Mouse (Mus musculus) olfactory bulb, adult 2 months (tissue): Measurements from ENCODE around the gene Scamp5. TPM values are rescaled to one million over a fixed set of nuclear protein-coding genes. Genes with fewer than 3 reads are reported as not detected.
"Not testable (repeated sequence)": the region's sequence is repeated elsewhere in the genome, so short reads cannot be mapped to it uniquely, and the experiment has no call there.

Source experiments
- H3K27ac ChIP-seq: fragments of 200-500 bp; 2 replicates; pipeline ENCODE4 v1.5.1; 2012; ENCODE audit warnings: low read depth, low read length; ENCODE audit not compliant: insufficient read depth
- H3K4me1 ChIP-seq: fragments of 200-500 bp; 2 replicates; pipeline ENCODE4 v1.6.1; 2012; ENCODE audit warnings: low read length; ENCODE audit not compliant: control insufficient read depth, insufficient read depth
- H3K4me3 ChIP-seq: fragments of 200-500 bp; 2 replicates; pipeline ENCODE4 v1.5.1; 2012; ENCODE audit warnings: mild to moderate bottlenecking, low read depth, low read length, moderate library complexity; ENCODE audit not compliant: insufficient read depth
- CTCF ChIP-seq: fragments of 200-500 bp; IDR thresholded peaks from 2 replicates; pipeline ENCODE4 v1.5.1; 2012; ENCODE audit warnings: low read depth, mild to moderate bottlenecking, low read length, moderate library complexity; ENCODE audit not compliant: insufficient read depth
- POLR2A ChIP-seq: fragments of 200-500 bp; IDR thresholded peaks from 2 replicates; pipeline ENCODE4 v1.6.1; 2012; ENCODE audit warnings: mild to moderate bottlenecking, low read depth, low read length, moderate library complexity; ENCODE audit not compliant: insufficient read depth
- WGBS: fragments of 180-500 bp; shearing (Covaris S2); methylation state at CpG from one replicate; pipeline ENCODE4 v1.1.7; 2018; 5-methylcytosine and 5-hydroxymethylcytosine counted together
- polyA plus RNA-seq: library from polyadenylated mRNA; stranded (reverse); fragments of >200 nt; gene quantifications from 2 replicates; pipeline ENCODE4 v1.2.4, GENCODE M21; 2012; ENCODE audit warnings: low replicate concordance; ENCODE audit not compliant: missing spikeins, insufficient read depth, insufficient read length

The Scamp5 gene
- polyA plus RNA-seq, 1 experiment = not detected

DNA sequence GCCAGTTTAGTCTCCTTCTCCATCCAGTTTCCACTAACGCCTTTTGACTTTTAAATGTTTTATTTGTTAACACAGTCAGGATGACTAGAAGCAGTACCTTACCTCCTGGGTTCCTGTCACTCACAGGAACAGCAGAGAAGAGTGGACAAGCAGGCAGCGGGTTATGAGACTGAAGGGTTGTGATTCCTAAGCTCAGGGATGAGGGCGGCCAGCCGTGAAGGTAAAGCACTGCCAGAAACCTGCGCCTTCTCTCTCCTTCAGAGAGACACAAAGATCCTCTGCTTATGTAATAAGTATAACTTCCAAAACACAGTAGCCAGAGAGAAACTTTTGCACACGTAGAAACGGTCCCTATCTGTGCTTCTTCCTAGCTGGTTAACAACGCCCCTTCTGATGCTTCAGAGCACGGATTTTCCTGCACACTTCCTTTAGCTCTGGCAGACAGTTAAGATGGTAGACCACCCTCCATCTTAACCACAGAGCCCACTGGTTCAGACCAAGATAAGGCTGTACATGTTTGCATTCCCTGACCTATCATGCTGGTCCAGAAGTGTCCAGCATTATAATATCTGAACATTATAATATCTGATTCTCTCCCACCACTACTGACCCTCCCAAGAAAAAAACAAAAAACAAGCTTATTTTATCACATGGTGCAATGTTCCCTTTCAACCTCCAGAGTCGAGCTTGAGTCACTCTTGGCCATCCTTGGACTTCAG lies 29.8 kb downstream of the Scamp5 start:
- Histone ChIP-seq H3K4me3 (no peak overlapping the region), H3K27ac (no peak overlapping the region), H3K4me1 (peaks cover 6% of the 10 kb centered on the region)
- TF ChIP-seq CTCF (no peak), POLR2A (no peak)
- 84% methylated on average over 10 of the region's 10 CpGs for whole genome bisulfite sequencing

GRCm38 (mm10) chr9:57436166-57436565 lies 31.7 kb downstream of the Scamp5 start:
- TF ChIP-seq CTCF (no peak), POLR2A (no peak)
- Histone ChIP-seq H3K4me3 (no peak overlapping the region), H3K4me1 (peaks cover 10% of the 10 kb centered on the region), H3K27ac (no peak overlapping the region)
- 87% methylated on average over 5 of the region's 5 CpGs for WGBS

DNA sequence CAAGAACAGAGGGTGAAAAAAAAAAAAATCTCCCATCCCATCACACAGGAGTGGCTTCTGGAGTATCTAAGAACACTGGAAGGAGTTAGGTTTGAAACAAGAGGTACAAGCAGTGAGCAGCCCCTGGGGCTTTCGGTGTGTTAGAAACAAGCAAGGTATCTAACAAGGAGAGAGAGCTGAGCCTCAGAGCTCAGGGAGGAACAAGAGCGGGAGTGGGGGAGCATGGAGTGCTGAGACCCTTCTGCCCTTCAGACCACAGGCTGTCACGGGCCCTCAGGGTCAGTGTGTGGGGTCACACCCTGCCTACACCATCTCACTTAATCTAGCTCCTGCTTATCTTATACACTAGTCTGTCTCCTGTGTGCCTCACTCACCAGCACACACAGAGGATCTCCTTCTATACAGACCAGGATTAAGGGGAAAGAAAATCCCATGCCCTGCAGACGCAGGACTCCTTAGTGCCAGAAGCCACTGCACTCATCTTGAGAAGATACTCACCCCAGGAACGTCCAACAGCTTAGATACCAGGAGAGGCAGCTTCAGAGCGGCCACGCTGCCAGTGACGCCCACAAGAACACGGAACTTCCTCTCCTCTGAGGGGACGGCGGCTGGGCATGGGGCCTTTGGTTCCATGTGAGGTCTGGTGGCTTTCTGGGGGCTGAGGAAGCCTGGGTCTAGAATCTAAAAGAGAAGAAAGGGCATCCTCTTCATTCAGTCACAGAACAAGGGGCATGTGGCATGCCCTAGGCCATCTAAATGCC lies 33.3 kb downstream of the Scamp5 start:
- peaks cover 10% of the 10 kb centered on the region for H3K4me1 ChIP-seq
- no peak overlapping the region for H3K27ac ChIP-seq
- 93% methylated on average over 11 of the region's 11 CpGs for WGBS
- H3K4me3 ChIP-seq = no peak overlapping the region
- TF ChIP-seq CTCF (no peak), POLR2A (no peak)

DNA sequence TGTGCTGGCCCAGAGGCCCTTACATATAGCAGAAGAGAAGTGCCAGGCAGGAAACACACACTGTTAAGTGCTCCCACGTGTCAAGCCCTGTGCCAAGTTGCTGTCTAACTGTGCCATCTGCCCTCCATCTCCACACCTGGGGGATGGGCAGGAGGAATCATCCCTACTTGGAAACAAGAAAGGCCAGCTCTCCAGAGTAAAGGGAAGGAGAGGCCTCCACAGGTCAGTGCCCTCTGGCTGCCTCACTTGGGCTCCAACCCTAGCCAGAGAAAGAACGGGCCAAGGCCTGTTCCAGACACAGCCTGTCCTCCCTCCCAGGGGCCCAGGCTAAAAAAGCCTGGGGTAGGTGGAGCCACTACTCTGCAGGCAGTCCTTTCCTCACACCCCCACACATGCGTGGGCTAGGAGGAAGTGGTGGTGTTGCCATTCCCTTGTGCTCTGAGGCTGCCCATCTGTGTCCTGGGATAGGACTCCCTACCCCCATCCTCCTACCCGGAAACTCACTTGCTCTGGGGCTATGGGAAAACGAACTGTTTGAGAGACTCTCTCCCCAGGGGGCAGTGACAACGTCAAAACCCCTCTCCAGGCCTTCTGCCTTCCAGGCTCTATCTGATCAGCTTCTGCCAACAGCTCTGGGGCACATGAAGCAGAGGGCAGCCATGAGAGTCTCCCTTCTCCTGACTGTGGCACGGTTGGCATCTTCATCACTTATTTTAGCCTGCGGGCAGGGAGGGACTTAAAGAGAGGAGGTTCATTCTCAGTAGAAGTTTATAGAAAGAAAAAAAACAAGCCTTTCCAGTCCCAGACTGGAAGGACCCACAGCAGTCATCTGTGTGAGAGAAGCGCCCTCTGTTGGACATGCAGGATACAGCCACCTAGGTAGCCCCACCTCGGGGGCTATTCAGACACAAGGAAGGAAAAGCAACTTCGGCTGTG lies 34.5 kb downstream of the Scamp5 start:
- H3K27ac ChIP-seq = no peak overlapping the region
- TF ChIP-seq CTCF = peak; percentile 51; the same call in 1 of the 2 replicates
- TF ChIP-seq POLR2A = no peak
- H3K4me3 ChIP-seq = no peak overlapping the region
- WGBS = 14% methylated on average over 11 of the region's 11 CpGs
- peaks cover 10% of the 10 kb centered on the region for H3K4me1 ChIP-seq

DNA sequence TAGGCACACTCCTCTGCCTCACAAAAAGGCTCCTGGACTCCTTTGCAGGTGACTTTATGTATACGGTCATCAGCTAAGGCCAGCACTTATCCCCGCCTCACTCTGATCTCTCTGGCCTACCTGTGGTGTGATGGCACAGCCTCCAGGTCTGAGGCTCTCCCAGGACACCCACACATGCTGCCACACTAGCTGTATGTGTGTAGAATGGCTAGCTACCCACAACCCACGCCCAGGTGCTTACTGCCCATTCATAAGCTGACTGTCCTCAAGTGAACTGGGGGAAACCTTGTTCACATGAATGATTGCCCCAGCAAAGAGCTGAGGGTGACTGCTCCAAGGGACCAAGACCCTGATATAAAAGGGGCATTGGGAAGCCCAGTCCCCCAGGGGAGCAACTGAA lies 35.4 kb downstream of the Scamp5 start:
- TF ChIP-seq POLR2A (no peak), CTCF (no peak)
- Histone ChIP-seq H3K4me1 (peaks cover 10% of the 10 kb centered on the region), H3K27ac (no peak overlapping the region), H3K4me3 (no peak overlapping the region)
- 87% methylated on average over 3 of the region's 3 CpGs for WGBS

DNA sequence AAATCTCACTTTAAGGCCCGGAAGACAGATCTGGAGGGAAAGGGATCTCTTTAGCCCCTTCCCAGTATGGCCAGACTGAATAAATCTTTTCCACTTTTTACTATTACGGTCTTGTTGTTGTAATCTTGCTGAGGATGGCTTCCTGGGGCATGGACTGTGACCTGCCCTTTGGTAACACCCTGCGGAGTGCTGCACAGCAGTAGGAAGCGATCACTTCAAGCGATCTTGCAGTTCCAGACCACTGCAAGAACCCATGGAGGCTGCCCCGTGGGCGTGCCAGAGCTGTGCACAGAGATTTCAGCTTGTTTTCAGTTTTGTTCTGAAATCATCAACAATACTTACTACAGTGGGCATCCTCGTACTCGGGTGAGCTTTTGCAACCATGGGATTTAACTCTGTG lies 36.7 kb downstream of the Scamp5 start:
- Histone ChIP-seq H3K4me3 (no peak overlapping the region), H3K4me1 (peaks cover 10% of the 10 kb centered on the region), H3K27ac (no peak overlapping the region)
- TF ChIP-seq CTCF = no peak
- TF ChIP-seq POLR2A = no peak
- 47% methylated on average over 9 of the region's 9 CpGs for WGBS

- Histone ChIP-seq H3K4me1 (peaks cover 11% of the 10 kb centered on the region), H3K27ac (no peak overlapping the region), H3K4me3 (no peak overlapping the region)
- 52% methylated on average over 4 of the region's 4 CpGs for WGBS
- no peak for TF ChIP-seq POLR2A
- no peak for TF ChIP-seq CTCF
Measured at GRCm38 (mm10) chr9:57428391-57428790, 39.5 kb downstream of the Scamp5 start.

DNA sequence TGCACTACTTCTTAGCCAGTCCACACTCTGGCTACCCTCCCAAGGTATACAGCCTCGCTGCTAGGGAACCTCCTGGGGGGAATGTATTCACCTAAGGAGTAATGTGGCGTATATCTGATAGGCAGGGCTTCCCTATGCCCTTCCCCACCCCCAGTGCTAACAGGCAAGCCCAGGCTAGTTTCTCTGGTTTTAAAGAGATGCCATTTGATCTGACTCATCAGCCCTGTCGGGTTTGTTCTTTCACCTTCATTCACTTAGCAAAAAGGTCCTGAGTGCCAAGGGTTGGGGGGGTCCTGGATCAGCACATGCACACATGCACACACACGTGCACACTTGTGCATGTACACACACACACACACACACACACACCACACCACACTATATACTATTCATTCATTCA lies 39.9 kb downstream of the Scamp5 start:
- Histone ChIP-seq H3K27ac (no peak overlapping the region), H3K4me3 (no peak overlapping the region), H3K4me1 (peaks cover 6% of the 10 kb centered on the region)
- 81% methylated on average over 4 of the region's 4 CpGs for WGBS
- TF ChIP-seq POLR2A = no peak
- TF ChIP-seq CTCF = no peak

DNA sequence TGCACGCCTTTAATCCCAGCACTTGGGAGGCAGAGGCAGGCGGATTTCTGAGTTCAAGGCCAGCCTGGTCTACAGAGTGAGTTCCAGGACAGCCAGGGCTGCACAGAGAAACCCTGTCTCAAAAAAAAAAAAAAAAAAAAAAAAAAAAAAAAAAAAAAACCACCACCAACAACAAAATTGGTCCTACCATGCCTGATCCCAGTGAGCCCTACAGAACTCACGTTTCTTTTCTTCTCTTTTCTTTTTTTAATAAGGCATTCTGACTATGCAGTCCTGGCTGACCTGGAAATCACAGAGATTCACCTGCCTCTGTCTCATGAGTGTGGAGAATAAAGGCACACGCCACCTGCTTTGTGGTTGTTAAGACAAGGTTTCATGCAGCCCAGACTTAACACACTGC lies 40.7 kb downstream of the Scamp5 start:
- not testable (repeated sequence) for H3K4me1 ChIP-seq, H3K27ac ChIP-seq, H3K4me3 ChIP-seq
- WGBS = 91% methylated on average over 4 of the region's 4 CpGs
